Mouse (Mus musculus) CH12.LX (cell line): ENCODE measurements at regions not wholly inside any gene's neighbourhood (a gene's known extent, or its start where the extent isn't known, plus 50 kb on each side); places are given as distances from the start of the nearest gene placed in this dataset.

Source experiments
- CHD2 ChIP-seq: IDR thresholded peaks from 2 replicates; pipeline ENCODE4 v1.6.1; 2011; ENCODE audit warnings: low read length, improper control_type of control experiment
- CTCF ChIP-seq, 2 experiments: IDR thresholded peaks in 1 of 2; conservative IDR thresholded peaks in 1 of 2; 2 replicates each; pipeline ENCODE4 v1.5.1; 2011 to 2012; ENCODE audit warnings: low read depth in 2 of 2, low read length in 2 of 2, improper control_type of control experiment in 1 of 2, inconsistent platforms in 1 of 2, mild to moderate bottlenecking in 1 of 2, moderate library complexity in 1 of 2
- EP300 ChIP-seq: IDR thresholded peaks from 2 replicates; pipeline ENCODE4 v1.6.1; 2011; ENCODE audit warnings: low read length, improper control_type of control experiment
- MAFK ChIP-seq: IDR thresholded peaks from 2 replicates; pipeline ENCODE4 v1.6.1; 2011; ENCODE audit warnings: low read length, improper control_type of control experiment; ENCODE audit not compliant: insufficient replicate concordance
- MEF2A ChIP-seq: IDR thresholded peaks from 2 replicates; pipeline ENCODE4 v1.6.1; 2014; ENCODE audit warnings: low read depth, mild to moderate bottlenecking, inconsistent platforms, low read length, improper control_type of control experiment, borderline replicate concordance
- NRF1 ChIP-seq: IDR thresholded peaks from 2 replicates; pipeline ENCODE4 v1.6.1; 2014; ENCODE audit warnings: low read depth, mild to moderate bottlenecking, inconsistent platforms, low read length, improper control_type of control experiment, moderate library complexity
- POLR2A ChIP-seq: IDR thresholded peaks from 2 replicates; pipeline ENCODE4 v1.6.1; 2011; ENCODE audit warnings: low read depth, mild to moderate bottlenecking, improper control_type of control experiment, low read length
- USF1 ChIP-seq: IDR thresholded peaks from 2 replicates; pipeline ENCODE4 v1.6.1; 2014; ENCODE audit warnings: low read depth, mild to moderate bottlenecking, inconsistent platforms, low read length, improper control_type of control experiment
- ZMIZ1 ChIP-seq: IDR thresholded peaks from 2 replicates; pipeline ENCODE4 v1.6.1; 2012; ENCODE audit warnings: low read depth, mild to moderate bottlenecking, inconsistent platforms, low read length, improper control_type of control experiment

DNA sequence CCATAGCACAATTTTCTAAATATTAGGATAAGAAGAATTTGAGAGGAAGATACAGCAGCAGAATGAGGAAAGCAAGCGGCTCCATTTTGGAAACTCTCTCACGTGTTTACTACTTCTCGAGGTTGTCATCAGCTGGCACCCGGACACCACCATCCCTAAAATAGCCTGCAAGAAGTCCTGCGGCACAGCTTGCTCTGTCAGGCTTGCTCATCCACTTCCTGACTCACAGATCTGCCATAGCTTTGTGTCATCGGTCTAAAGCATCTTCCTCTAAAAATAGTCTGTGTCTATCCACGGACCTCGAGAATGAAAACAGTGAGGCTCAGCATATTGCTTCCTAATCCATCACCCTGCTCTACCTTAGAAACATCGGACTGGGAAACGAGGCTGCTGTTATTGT lies 222.3 kb upstream of the Gm11114 start:
- TF ChIP-seq NRF1 (no peak), CTCF (conservative IDR thresholded peaks at IDR 0.05 in 1 of 2, IDR thresholded peaks at IDR 0.05 in 1 of 2; ENCODE audit: low read depth in 2 of 2, low read length in 2 of 2) (no peak), CHD2 (no peak), POLR2A (no peak), MAFK (no peak), USF1 (no peak), EP300 (no peak), MEF2A (no peak), ZMIZ1 (no peak)
